Comparison of ENCODE assay signal across 8 mouse cellular contexts in the genomic region with DNA sequence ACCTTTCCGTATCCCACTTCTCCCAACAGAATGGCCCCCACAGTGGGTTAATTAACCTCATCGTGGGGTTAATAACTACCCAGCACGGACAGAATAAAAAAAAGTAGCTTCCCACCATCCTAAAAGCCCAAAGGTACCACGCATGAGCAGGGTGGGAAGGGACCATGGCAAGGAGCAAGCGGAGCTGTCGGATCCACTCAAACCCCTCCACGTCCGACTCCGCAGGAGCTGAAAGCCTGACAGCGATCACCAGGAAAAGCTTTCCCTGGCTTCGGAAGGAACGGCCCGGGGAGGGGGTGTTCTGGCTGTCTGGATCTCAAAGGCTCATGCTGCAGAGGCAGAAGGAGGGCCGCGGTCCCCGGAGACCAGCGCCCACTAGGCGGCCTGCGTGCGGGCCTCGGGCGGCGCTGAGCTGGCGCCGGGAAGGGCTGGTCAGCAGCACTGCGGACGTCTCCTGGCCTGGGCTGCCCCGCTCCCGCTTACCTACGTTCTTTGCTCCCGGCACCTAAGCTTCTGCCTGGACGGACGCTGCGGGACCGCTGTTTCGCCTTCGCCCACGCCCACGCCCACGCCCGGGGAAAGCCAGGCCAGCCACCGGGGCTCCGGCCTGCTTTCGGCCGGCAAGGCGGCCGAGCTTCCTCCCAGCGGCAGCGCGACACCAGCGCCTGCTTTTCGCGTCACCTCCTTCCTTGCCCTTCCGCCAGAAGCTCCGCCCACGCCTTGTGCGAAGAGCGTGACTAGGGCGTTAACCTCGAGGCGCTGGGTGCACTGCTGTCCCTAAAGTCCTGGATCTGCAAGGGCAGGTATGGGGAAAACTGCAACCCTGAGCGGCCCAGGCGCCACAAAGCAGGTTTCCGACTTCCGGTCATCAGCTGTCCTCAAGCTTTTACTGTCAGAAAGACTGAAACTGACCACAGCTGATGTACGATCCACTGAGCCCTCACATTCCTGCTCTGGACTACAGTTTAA. TPM values are rescaled to one million over a fixed set of nuclear protein-coding genes. Genes with fewer than 3 reads are reported as not detected.
DNase-seq lines count a peak whose midpoint lies in the region; ATAC-seq and TF ChIP-seq lines count a peak whose summit lies in the region.

A gene (minus strand): TSS at position 779 of the 969 bp plus-strand sequence.

- no peaks in the 10 kb centered on the region for H3K9me3 ChIP-seq in hindbrain, embryonic 13.5 days

- peaks cover 6% of the 10 kb centered on the region; the same call in 1 of the 2 replicates for H3K36me3 ChIP-seq in hindbrain, embryonic 13.5 days

- 1% methylated on average over 66 of the region's 66 CpGs for WGBS in hindbrain, embryonic 13.5 days

- H3K27ac ChIP-seq in hindbrain, embryonic 13.5 days, result peak within 1 kb of the TSS; percentile 76

- in situ Hi-C loops in Patski (cut with MboI; ENCODE audit: low pct_unique_long_range_greater_than_20kb), result loop anchor here (5.0 kb wide), 1 partner anchor 55 kb away; a partner anchor contains a TSS

- CTCF ChIA-PET in Patski (lab: Charles Lee), result interaction anchor here (0.7 to 1.8 kb wide), 3 partner anchors 10 to 59 kb away, joined by 3 to 6 read pairs (median 3); no protein-coding TSS in a partner anchor

- H3K4me3 ChIP-seq in hindbrain, embryonic 13.5 days, result peak within 1 kb of the TSS; percentile 80

- TF ChIP-seq CTCF in Patski (IDR thresholded peaks at IDR 0.05), result peak; percentile 77

- ATAC-seq in Patski, result peak; percentile 82
- peak; percentile 97 for ATAC-seq in hindbrain, embryonic 13.5 days (ENCODE audit: low FRiP score)

- H3K27me3 ChIP-seq in Patski, result no peaks in the 10 kb centered on the region
- H3K27me3 ChIP-seq in hindbrain, embryonic 13.5 days, result no peaks in the 10 kb centered on the region

- H3K4me2 ChIP-seq in hindbrain, embryonic 13.5 days, result peak within 1 kb of the TSS; percentile 89

- POLR2A ChIA-PET in Patski (lab: Charles Lee), result interaction anchor here (0.8 to 1.1 kb wide), 5 partner anchors 14 to 81 kb away, joined by 3 to 5 read pairs (median 3); a partner anchor contains a TSS

- peaks cover 24% of the 10 kb centered on the region for H3K4me1 ChIP-seq in hindbrain, embryonic 13.5 days (replicated peaks)

- no peak for DNase-seq in Patski (ENCODE audit: low read depth, low spot score)
- DNase-seq in cerebellum, postnatal 14 days, result peak; percentile 91 to 93
- DNase-seq in frontal cortex, postnatal 14 days (ENCODE audit: low spot score in 2 of 2), result peak; percentile 81 to 82
- peak; percentile 73 to 83 for DNase-seq in layer of hippocampus, postnatal 25 days (ENCODE audit: extremely low spot score in 1 of 2, low spot score in 1 of 2)
- DNase-seq in lung, postnatal 25 days (ENCODE audit: low spot score), result peak; percentile 94
- peak; percentile 92 for DNase-seq in retina, embryonic 14.5 days (ENCODE audit: low spot score)
- DNase-seq in thymus, postnatal 4 days, result peak; percentile 93

- peak within 1 kb of the TSS; percentile 85 for H3K9ac ChIP-seq in hindbrain, embryonic 13.5 days

RNA-seq across cellular contexts. Expression of the gene that starts here (rescaled TPM):
- 41.3 TPM for polyA plus RNA-seq in Patski (2021)
- polyA plus RNA-seq in hindbrain, embryonic 13.5 days (2015; fragmentation: Nextera tagmentation; extraction: Ambion mirVana), result 17.5 and 18.5 TPM in 2 replicates
- 10 to 100 TPM; 39.4 to 40.4 TPM for total RNA-seq in layer of hippocampus, postnatal 25 days (2021)
